Mouse (Mus musculus): Measurements from ENCODE around the gene Nccrp1.

GRCm38 (mm10) chr7:28572689-28573088, 25.6 kb upstream of the Nccrp1 start:
- no peak for TF ChIP-seq POLR2A (IDR thresholded peaks at IDR 0.05; ENCODE audit: control insufficient read depth, low read depth, low read length)
- TF ChIP-seq CTCF (IDR thresholded peaks at IDR 0.05; ENCODE audit: control insufficient read depth, insufficient read depth, insufficient replicate concordance, low read depth, low read length), result no peak

Measured in testis, adult 2 months (tissue).